Mouse (Mus musculus): ENCODE data around the gene 1700001C02Rik. TPM values are rescaled to one million over a fixed set of nuclear protein-coding genes. Genes with fewer than 3 reads are reported as not detected.

The 1700001C02Rik gene
- polyA plus RNA-seq, 1 experiment from 2014 or later, result not detected

- Histone ChIP-seq H3K4me2 (no peak overlapping the region), H3K9me3 (replicated peaks; ENCODE audit: control insufficient read depth, low read length) (no peaks in the 10 kb centered on the region), H3K4me3 (ENCODE audit: low read depth, low read length) (no peak overlapping the region), H3K27ac (ENCODE audit: low read depth, low read length) (no peak overlapping the region), H3K9ac (ENCODE audit: low read depth, low read length) (no peak overlapping the region), H3K27me3 (ENCODE audit: control insufficient read depth, insufficient read depth, low read length) (peaks cover 3% of the 10 kb centered on the region; the same call in 1 of the 2 replicates), H3K36me3 (ENCODE audit: control insufficient read depth, insufficient read depth, low read length) (no peaks in the 10 kb centered on the region), H3K4me1 (ENCODE audit: control insufficient read depth, insufficient read depth, low read length) (peaks cover 16% of the 10 kb centered on the region)
- WGBS (ENCODE audit: insufficient replicate concordance), result 37% methylated on average over 3 of the region's 3 CpGs
- no peak for ATAC-seq (replicated peaks; ENCODE audit: insufficient number of reproducible peaks, low FRiP score, low TSS enrichment)
Measured at GRCm38 (mm10) chr5:30524213-30524612, 58.4 kb downstream of the 1700001C02Rik start.

- 31% methylated on average over 12 of the region's 12 CpGs for WGBS (ENCODE audit: insufficient replicate concordance)
- Histone ChIP-seq H3K4me3 (ENCODE audit: low read depth, low read length) (no peak overlapping the region), H3K4me2 (no peak overlapping the region), H3K4me1 (ENCODE audit: control insufficient read depth, insufficient read depth, low read length) (peaks cover 16% of the 10 kb centered on the region), H3K27ac (ENCODE audit: low read depth, low read length) (no peak overlapping the region), H3K27me3 (ENCODE audit: control insufficient read depth, insufficient read depth, low read length) (peaks cover 3% of the 10 kb centered on the region; the same call in 1 of the 2 replicates), H3K36me3 (ENCODE audit: control insufficient read depth, insufficient read depth, low read length) (no peaks in the 10 kb centered on the region), H3K9me3 (replicated peaks; ENCODE audit: control insufficient read depth, low read length) (no peaks in the 10 kb centered on the region), H3K9ac (ENCODE audit: low read depth, low read length) (no peak overlapping the region)
- ATAC-seq (replicated peaks; ENCODE audit: insufficient number of reproducible peaks, low FRiP score, low TSS enrichment), result 0 out of 2 replicates have a peak, but pooled peaks have one; percentile 26
Measured at GRCm38 (mm10) chr5:30525920-30526836, 60.3 kb downstream of the 1700001C02Rik start.

GRCm38 (mm10) chr5:30527129-30527528, 61.3 kb downstream of the 1700001C02Rik start:
- Histone ChIP-seq H3K9me3 (replicated peaks; ENCODE audit: control insufficient read depth, low read length) (no peaks in the 10 kb centered on the region), H3K36me3 (ENCODE audit: control insufficient read depth, insufficient read depth, low read length) (no peaks in the 10 kb centered on the region), H3K27ac (ENCODE audit: low read depth, low read length) (no peak overlapping the region), H3K4me2 (no peak overlapping the region), H3K27me3 (ENCODE audit: control insufficient read depth, insufficient read depth, low read length) (peaks cover 3% of the 10 kb centered on the region; the same call in 1 of the 2 replicates), H3K4me1 (ENCODE audit: control insufficient read depth, insufficient read depth, low read length) (peaks cover 16% of the 10 kb centered on the region), H3K9ac (ENCODE audit: low read depth, low read length) (no peak overlapping the region), H3K4me3 (ENCODE audit: low read depth, low read length) (no peak overlapping the region)
- WGBS (ENCODE audit: insufficient replicate concordance), result 51% methylated on average over 5 of the region's 5 CpGs
- ATAC-seq (replicated peaks; ENCODE audit: insufficient number of reproducible peaks, low FRiP score, low TSS enrichment), result no peak

GRCm38 (mm10) chr5:30528906-30529305, 63.1 kb downstream of the 1700001C02Rik start:
- Histone ChIP-seq H3K9ac (ENCODE audit: low read depth, low read length) (no peak overlapping the region), H3K27ac (ENCODE audit: low read depth, low read length) (no peak overlapping the region), H3K27me3 (ENCODE audit: control insufficient read depth, insufficient read depth, low read length) (peaks cover 3% of the 10 kb centered on the region), H3K36me3 (ENCODE audit: control insufficient read depth, insufficient read depth, low read length) (no peaks in the 10 kb centered on the region), H3K9me3 (replicated peaks; ENCODE audit: control insufficient read depth, low read length) (no peaks in the 10 kb centered on the region), H3K4me3 (ENCODE audit: low read depth, low read length) (no peak overlapping the region), H3K4me1 (ENCODE audit: control insufficient read depth, insufficient read depth, low read length) (peaks cover 16% of the 10 kb centered on the region), H3K4me2 (no peak overlapping the region)
- WGBS (ENCODE audit: insufficient replicate concordance), result 39% methylated on average over 4 of the region's 4 CpGs
- ATAC-seq (replicated peaks; ENCODE audit: insufficient number of reproducible peaks, low FRiP score, low TSS enrichment), result no peak

Other genes with a start within 250 kb of the 1700001C02Rik start
- 22.9 and 24.9 TPM in 2 replicates for gene Selenoi, start 233.5 kb upstream of the 1700001C02Rik start, polyA plus RNA-seq (2014; fragmentation: Nextera tagmentation; extraction: Ambion mirVana)
- gene Drc1, start 184.7 kb upstream of the 1700001C02Rik start, polyA plus RNA-seq (2014; fragmentation: Nextera tagmentation; extraction: Ambion mirVana), result 0.36 TPM in 1 of 2 replicates, not detected in the other
- gene Otof, start 4.1 kb upstream of the 1700001C02Rik start, polyA plus RNA-seq (2014; fragmentation: Nextera tagmentation; extraction: Ambion mirVana), result 0.03 and 0.13 TPM in 2 replicates
- gene Cib4, start 79.8 kb downstream of the 1700001C02Rik start, polyA plus RNA-seq (2014; fragmentation: Nextera tagmentation; extraction: Ambion mirVana), result not detected in 2 replicates
- gene Kcnk3, start 122.1 kb downstream of the 1700001C02Rik start, polyA plus RNA-seq (2014; fragmentation: Nextera tagmentation; extraction: Ambion mirVana), result 36.8 and 37.8 TPM in 2 replicates
- gene Slc35f6, start 181.9 kb downstream of the 1700001C02Rik start, polyA plus RNA-seq (2014; fragmentation: Nextera tagmentation; extraction: Ambion mirVana), result 21.6 and 22.9 TPM in 2 replicates
- 296 and 306 TPM in 2 replicates for gene Cenpa, start 200.7 kb downstream of the 1700001C02Rik start, polyA plus RNA-seq (2014; fragmentation: Nextera tagmentation; extraction: Ambion mirVana)
- 2.9 and 3.5 TPM in 2 replicates for gene Dpysl5, start 245.5 kb downstream of the 1700001C02Rik start, polyA plus RNA-seq (2014; fragmentation: Nextera tagmentation; extraction: Ambion mirVana)

Measured in heart, embryonic 11.5 days (tissue).